Mouse (Mus musculus) urinary bladder, postnatal 25 days (tissue): Measurements from ENCODE around the gene Hpd.

Experiments used
- DNase-seq: peaks from one replicate; pipeline ENCODE4 v3.0.0; 2022; ENCODE audit warnings: low spot score

The Hpd gene

GRCm38 (mm10) chr5:123187306-123187705, 4.8 kb upstream of the Hpd start:
- DNase-seq = no peak

DNA sequence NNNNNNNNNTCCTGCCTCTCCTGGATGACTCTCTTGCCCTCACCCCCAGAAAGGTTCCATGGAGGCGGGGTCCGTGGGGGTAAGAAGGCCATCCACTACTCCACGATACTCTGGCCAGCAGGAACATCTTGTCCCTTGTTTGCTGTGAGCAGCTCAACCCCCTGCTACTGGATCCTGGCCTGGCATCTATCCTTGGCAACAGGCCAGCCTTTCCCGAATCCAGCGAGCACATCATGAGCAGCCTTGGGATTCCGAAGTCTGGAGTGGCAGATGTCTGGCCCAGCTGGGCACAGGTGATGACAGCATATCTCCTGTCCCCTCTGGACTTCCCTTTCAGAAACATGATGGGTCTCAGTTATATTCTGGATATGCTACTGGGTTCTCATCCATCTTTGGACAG, 3.4 kb upstream of the Hpd start:
- no peak for DNase-seq

- no peak for DNase-seq
Observed at GRCm38 (mm10) chr5:123181536-123181935, 991 bp downstream of the Hpd start.

- DNase-seq = no peak
Observed at GRCm38 (mm10) chr5:123180390-123180789, 2.1 kb downstream of the Hpd start.

DNA sequence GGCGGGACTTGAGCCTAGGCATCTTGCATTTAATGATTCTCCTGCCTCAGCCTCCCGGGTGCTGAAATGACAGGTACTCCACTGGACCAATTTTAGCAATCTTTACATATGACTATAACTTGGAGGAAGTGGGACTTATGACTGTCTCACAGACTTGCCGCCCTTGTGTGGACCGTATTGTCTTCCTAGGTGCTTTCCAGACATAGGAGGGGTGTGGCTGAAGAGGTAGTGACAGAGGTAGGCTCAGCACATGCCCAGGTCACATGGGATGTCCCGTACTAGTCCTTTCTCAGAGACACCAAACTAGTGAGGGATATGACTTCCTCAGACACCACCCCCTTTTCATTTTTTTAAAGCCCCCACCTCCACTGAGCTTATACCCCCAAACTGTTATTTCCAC, 3.7 kb downstream of the Hpd start:
- DNase-seq = no peak

DNA sequence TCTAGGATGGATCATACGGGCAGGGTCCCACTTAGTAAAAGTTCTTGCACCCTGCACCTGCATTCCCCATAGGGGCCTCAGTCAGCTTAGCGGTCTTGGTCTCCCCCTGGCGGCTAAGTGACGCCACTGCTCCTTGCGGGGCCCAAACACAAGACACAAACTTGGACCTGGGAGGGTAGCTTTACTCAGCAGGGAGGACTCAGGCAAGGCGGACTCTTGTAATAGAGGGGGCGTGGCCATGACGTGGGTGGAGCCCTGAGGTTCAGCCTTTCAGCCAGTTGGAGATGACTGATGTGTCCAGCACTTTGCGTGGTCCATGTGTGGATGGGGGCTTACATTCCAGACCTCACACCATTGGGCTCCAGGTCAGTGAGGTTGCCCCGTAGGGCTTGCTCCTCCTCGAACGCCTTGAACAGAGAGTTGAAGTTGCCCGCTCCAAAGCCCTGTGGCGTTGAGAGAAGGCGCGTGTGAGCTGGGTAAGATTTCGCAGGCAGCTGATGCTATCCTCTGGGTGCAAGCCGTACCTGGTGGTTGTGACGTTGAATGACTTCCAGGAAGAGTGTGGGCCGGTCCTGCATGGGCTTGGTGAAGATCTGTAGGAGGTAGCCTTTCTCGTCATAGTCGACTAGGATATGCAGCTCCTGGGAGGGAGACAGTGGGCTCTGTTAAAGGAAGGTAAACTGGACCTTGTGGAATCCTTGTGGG, 10.7 kb downstream of the Hpd start:
- DNase-seq = peak; percentile 88

DNA sequence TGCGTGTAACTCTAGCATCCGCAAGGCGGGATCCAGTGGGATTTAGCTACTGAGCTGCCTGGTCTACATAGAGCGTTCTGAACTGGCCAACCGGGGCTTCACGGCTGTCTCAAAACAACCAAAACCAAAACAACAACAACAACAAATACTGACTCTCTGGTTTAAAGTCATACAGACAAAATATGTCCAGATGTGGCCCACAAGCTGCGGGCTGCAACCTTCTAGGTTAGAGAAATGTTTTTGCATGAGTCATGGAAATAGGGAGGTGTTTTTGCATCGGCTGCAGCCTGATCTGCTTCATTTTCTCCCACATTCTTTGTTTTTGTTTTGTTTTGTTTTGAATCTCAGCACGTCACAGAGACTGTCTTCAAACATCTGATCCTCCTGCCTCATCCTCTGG, 12.2 kb downstream of the Hpd start:
- DNase-seq = no peak

DNA sequence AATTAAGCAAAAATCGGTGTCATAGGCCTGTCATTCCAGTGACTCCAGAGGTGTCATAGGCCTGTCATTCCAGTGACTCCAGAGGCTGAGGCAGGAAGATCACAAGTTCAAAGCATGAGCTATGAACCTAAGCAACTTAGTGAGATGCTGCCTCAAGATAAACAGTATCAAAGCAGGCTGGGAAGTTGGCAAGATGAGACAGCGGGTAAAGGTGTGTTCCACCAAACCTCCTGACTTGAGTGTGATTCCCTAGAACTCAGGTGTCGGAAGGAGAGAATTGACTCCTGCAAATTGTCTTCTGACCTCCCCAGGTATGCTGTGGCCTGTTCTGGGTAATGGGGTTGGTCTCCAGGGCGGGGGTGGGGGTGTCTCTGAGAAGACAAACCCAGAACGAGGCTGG, 13.2 kb downstream of the Hpd start, which contains the start of gene Psmd9:
Gene Psmd9, plus strand, starts transcription at position 130 of the 400 bp plus-strand sequence.
- no peak for DNase-seq

DNA sequence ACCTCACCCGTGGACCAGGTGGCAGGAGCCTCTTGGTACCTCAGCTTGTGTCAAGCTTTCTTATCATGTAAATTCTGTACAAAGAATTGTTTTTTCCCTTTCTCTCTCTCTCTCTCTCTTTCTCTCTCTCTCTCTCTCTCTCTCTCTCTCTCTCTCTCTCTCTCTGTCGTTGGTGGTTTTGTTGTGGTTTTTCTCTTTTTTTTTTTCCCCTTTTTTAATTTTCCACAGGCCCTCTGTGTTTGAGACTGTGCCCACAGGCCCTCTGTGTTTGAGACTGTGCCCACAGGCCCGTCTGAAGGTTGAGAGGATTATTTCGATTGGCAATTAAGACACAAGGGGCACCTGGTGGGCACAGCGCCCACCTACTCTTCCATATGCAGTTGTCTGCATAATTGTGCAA, 14.9 kb downstream of the Hpd start:
- DNase-seq = no peak

DNA sequence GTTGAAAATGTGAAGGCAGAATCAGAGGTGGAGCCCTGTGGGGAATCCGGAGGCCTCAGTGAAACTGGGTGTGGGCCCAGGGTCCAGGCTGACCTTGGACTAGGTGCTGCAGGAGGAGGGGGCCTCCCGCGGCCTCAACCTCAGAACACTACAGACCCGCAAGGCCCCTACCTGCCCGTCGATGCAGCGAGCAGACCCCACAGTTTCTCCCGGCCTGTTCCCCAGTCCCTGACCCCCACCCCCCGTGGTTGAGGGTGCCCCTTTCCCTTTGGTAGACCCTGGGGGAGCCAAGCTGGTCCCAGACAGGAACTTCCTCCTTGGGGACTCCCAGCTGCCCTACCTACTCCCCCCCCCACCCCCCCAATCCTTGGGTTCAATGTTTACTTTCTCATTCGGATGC, 16.1 kb downstream of the Hpd start:
- DNase-seq = no peak

DNA sequence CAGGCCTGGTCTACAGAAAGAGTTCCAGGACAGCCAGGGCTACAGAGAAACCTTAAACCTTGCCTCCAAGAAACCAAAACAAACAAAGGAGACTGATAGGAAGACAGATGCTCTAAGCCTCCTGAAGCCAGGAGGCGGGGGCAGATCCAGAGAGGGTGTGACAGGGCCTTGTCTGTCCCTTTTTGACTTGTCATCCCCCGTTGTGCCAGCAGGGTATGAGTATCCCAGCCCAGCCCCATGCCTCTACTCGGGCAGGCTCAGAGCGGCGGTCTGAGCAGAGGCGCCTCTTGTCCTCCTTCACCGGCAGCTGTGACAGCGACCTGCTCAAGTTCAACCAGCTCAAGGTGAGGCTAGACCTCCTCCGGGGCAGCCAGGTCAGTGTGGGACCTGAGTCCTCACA, 19.6 kb downstream of the Hpd start:
- no peak for DNase-seq

DNA sequence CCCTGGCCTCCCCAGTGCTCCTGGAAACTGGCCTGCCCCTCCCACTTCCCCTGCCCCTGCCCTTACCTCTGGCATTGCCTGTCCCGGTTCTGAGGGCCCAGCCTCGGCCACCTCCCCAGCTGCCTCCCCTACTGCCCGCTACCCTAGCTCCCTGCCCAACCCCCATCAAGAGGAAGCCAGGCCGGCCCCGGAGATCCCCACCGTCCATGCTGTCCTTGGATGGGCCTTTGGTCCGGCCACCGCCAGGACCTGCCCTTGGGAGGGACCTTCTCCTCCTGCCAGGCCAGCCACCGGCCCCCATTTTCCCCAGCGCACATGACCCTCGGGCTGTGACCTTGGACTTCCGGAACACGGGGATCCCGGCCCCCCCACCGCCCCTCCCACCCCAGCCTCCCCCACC, 22.2 kb downstream of the Hpd start:
- no peak for DNase-seq

DNA sequence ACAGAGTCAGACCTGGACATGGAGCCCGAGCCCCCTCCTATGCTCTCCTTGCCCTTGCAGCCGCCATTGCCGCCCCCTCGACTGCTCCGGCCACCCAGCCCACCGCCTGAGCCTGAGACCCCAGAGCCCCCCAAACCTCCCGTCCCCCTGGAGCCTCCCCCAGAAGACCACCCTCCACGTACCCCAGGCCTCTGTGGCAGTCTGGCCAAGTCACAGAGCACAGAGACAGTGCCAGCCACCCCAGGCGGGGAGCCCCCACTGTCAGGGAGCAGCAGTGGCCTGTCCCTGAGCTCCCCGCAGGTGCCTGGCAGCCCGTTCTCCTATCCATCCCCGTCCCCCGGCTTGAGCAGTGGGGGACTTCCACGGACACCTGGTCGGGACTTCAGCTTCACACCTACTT, 22.7 kb downstream of the Hpd start:
- DNase-seq = no peak

- no peak for DNase-seq
Observed at GRCm38 (mm10) chr5:123159446-123159845, 23.1 kb downstream of the Hpd start.

DNA sequence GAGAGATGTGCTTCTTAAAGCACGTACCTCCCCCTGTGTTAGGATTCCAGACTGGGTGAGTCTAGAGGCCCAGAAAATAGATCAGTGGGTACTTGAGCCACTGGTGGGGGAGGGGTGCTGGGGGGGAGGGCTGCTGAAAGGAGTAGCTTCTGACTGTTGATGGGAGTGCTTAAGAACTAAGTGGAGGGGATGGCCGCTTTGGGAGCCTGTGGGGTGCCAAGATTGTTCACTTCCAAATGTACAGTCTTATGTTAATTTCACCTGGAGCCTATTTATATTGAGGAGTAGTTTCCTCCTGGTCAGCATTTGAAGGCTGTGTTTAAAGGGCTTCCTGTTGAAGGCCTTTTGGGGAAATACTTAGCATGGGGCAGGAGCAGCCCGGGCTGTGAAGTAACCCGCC, 24.6 kb downstream of the Hpd start:
- no peak for DNase-seq

DNA sequence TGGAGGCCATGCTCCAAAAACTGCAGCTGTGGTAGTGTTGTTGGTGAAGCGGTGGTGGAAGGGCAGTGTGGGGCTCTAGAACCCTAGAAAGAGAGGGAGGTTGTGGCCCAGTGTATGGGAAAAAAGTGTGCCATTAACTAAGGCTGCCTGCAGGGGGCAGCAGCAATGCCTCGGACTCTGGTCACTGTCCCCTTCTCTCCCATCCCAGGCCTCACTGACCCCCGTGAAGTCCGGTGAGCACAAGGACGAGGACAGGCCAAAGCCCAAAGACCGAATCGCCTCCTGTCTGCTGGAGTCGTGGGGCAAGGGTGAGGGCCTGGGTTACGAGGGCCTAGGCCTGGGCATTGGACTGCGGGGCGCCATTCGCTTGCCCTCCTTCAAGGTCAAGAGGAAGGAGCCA, 25.8 kb downstream of the Hpd start:
- no peak for DNase-seq

DNA sequence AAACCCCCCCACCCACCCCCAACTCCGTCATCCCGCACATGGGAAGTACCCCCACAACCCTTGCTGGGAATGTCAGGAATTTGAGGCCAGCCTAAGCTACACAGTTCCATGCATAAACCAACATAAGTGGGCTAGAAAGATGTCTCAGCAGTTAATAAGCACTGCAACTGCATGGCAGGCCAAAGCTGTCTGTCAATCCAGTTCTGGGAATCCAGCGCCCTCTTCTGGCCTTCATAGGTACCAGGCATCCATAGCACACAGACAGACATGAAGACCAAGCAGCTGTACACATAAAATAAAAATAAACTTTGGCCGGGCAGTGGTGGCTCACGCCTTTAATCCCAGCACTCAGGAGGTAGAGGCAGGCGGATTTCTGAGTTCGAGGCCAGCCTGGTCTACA, 27.1 kb downstream of the Hpd start:
- peak; percentile 48 for DNase-seq

GRCm38 (mm10) chr5:123152901-123153300, 29.6 kb downstream of the Hpd start:
- DNase-seq = no peak

GRCm38 (mm10) chr5:123151707-123152362, 30.7 kb downstream of the Hpd start:
- no peak for DNase-seq

DNA sequence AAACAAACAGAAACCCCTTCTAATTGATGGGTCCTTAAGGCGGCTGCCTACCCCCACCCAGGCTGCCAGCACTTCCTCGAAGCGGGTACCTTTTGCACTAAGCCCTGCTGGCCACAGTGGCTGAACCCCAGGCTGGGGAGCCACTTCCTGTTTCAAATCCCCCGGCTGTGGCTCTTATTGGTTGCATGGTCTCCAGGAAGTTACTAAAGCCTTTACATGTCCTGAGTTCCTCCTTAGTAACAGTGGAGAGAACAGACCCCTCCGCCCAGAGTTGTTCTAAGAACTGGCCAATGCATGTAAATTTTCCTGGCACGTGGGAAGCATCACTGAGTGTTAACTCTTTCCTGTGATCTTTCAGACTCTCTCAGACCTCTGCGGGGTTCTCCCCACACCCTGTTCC, 31.4 kb downstream of the Hpd start:
- DNase-seq = no peak

DNA sequence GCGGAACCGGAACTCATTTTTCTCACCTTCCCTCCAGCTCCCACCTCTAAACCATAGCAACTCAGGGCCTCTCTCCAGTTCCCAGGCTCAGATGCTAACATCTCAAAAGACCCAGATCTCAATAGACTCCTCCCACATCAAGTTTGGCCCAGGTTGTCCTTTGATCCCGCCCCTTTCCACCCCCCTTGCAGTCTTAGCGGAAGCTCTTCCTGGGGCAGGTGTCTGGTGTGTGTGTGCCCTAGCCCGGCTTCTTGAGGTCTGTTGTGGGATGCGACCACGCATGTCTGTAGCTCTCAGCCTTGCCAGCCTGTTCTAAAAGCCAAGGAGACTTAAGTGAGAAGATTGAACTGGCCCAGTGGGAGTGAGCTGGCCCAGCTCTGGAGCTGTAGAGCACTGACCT, 31.9 kb downstream of the Hpd start:
- no peak for DNase-seq

DNA sequence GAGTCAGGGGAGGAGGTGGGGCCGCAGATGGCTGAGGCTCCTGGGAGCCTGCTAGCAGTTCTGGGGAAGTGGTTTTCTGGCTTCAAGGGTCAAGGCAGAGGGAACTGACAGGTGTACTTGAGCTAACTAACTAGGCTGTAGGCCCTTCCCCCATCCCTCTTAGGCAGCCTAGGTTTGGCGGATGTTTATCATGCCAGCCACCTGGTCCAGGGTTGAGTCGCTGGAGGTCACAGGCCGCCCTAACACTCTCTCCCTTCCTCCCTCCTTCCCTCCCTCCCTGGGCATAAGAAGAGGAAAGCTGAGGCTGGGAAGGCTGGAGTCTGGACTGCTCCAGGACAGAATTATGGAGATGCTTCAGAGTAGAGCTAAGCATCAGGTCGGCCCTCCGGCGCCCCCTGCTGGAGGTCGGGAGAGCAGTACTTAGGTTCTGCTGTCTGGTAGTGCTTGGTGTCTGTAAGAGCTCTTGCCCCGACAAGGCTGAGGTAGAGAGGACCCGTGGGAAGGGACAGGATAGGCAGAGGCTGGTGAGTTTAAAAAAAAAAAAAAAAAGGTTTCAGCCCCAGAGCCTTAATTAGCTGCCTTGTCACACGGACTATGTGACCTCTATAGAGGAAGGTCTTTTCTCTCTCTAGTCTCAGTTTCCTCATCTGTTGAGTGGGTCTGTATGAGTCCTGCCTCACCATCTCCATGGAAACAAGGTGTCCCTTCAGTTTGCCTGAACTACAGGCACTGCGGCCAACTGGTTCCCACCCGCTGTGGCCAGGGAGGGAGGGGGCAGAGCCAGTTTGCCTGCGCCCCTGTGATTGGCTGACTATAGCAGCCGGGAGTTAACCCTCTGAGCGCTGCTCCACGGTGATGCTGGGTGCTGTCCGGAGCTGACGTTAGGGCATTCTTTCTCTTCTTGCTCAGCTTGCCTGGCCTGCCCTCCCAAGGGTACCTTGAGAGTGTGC, 32.8 kb downstream of the Hpd start:
- DNase-seq = peak; percentile 92
